Mouse (Mus musculus) left cerebral cortex, adult 18-20 months (tissue): ENCODE measurements at regions not wholly inside any gene's neighbourhood (a gene's known extent, or its start where the extent isn't known, plus 50 kb on each side); places are given as distances from the start of the nearest gene placed in this dataset.

Source experiments
- DNase-seq, 2 experiments: peaks; one replicate each; pipeline ENCODE4 v3.0.0; 2021 to 2022; ENCODE audit warnings: low spot score in 2 of 2, mixed read lengths in 1 of 2

GRCm38 (mm10) chr5:54741440-54741839, 743.1 kb downstream of the Stim2 start:
- no peak for DNase-seq

- no peak for DNase-seq
Observed at GRCm38 (mm10) chr5:54746973-54747372, 748.7 kb downstream of the Stim2 start.

- no peak for DNase-seq
Observed at GRCm38 (mm10) chr5:54753372-54753771, 755.1 kb downstream of the Stim2 start.

GRCm38 (mm10) chr5:54759657-54760056, 761.4 kb downstream of the Stim2 start:
- DNase-seq, result no peak

GRCm38 (mm10) chr5:54763019-54763418, 764.7 kb downstream of the Stim2 start:
- DNase-seq, result no peak

- peak; percentile 68 to 77 for DNase-seq
Observed at GRCm38 (mm10) chr5:54796953-54797450, 798.7 kb downstream of the Stim2 start.

GRCm38 (mm10) chr5:54827076-54827475, 828.8 kb downstream of the Stim2 start:
- DNase-seq, result no peak
